8 mouse cellular contexts compared by ENCODE assay signal in the genomic region with DNA sequence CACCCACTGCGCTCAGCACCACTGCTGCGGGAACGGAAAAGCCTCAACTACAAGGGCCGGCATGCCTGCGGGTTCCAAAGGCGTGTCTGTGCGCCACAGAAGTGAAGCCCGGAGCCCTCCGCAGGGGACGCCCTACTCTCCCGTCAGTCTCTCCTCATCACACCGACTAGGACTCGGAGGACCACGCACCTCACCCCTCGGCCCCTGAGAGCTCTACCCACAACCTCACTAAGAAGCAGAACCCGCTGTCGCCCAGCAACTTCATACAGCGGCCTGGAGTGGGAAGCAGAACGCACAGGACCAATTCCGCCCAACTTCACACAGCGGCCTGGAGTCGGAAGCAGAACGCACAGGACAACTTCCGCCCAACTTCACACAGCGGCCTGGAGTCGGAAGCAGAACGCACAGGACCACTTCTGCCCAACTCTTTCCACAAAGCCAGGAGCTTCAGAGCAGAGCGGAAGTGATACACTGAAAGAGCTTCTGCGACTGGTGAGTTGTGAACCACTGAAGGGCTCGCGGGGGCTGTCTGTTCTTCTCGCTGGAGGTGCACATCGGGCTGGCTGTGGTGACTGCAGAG. TPM values are rescaled to one million over a fixed set of nuclear protein-coding genes. Genes with fewer than 3 reads are reported as not detected.
DNase-seq lines count a peak whose midpoint lies in the region; ATAC-seq lines count a peak whose summit lies in the region.

A gene (plus strand): TSS at position 9 of the 580 bp plus-strand sequence.
A gene (minus strand): TSS at position 344 of the 580 bp plus-strand sequence.

- DNase-seq in adipocyte (ENCODE audit: low spot score) = peak; percentile 94
- peak; percentile 96 for DNase-seq in embryo, embryonic 10 days (ENCODE audit: low spot score)
- peak; percentile 72 for DNase-seq in gastrocnemius, postnatal 10 days
- DNase-seq in induced T-regulatory cell, adult 2 months (ENCODE audit: low read depth) = peak; percentile 91
- DNase-seq in left cerebral cortex, adult 9 months (ENCODE audit: low spot score in 2 of 2) = peak; percentile 88 to 94
- peak; percentile 79 for DNase-seq in right cerebral cortex, postnatal 14 days
- DNase-seq in urinary bladder, postnatal 36 days (ENCODE audit: low spot score in 2 of 2) = peak; percentile 80 to 88

- ATAC-seq in megakaryocyte progenitor cell, adult 5-6 weeks (replicated peaks; ENCODE audit: poor library complexity) = peak; percentile 95

RNA-seq across cellular contexts. Expression of the first gene that starts in this region (rescaled TPM):
- 10 to 100 TPM; 10.5 to 11.4 TPM for total RNA-seq in gastrocnemius, postnatal 10 days (2021)
- total RNA-seq in megakaryocyte progenitor cell, adult 5-6 weeks (2015) = 17.8 and 27.1 TPM in 2 replicates
- 48.9 and 58.7 TPM in 2 replicates for total RNA-seq in megakaryocyte progenitor cell, adult 5-6 weeks (2017)

RNA-seq across cellular contexts. Expression of the second gene that starts in this region (rescaled TPM):
- total RNA-seq in gastrocnemius, postnatal 10 days (2021) = 10 to 100 TPM; 18.7 to 23.1 TPM
- 102 and 103 TPM in 2 replicates for total RNA-seq in megakaryocyte progenitor cell, adult 5-6 weeks (2015)
- total RNA-seq in megakaryocyte progenitor cell, adult 5-6 weeks (2017) = 89.6 and 95.8 TPM in 2 replicates

Comparison
In these comparisons a context has a peak if more than half of its experiments do, and no peak if none do; other contexts are left out.
1. Peak in every context shown above with its lines: DNase-seq and ATAC-seq.